Mouse (Mus musculus): ENCODE data around the gene Rnaseh2a.

Rnaseh2a gene

DNA sequence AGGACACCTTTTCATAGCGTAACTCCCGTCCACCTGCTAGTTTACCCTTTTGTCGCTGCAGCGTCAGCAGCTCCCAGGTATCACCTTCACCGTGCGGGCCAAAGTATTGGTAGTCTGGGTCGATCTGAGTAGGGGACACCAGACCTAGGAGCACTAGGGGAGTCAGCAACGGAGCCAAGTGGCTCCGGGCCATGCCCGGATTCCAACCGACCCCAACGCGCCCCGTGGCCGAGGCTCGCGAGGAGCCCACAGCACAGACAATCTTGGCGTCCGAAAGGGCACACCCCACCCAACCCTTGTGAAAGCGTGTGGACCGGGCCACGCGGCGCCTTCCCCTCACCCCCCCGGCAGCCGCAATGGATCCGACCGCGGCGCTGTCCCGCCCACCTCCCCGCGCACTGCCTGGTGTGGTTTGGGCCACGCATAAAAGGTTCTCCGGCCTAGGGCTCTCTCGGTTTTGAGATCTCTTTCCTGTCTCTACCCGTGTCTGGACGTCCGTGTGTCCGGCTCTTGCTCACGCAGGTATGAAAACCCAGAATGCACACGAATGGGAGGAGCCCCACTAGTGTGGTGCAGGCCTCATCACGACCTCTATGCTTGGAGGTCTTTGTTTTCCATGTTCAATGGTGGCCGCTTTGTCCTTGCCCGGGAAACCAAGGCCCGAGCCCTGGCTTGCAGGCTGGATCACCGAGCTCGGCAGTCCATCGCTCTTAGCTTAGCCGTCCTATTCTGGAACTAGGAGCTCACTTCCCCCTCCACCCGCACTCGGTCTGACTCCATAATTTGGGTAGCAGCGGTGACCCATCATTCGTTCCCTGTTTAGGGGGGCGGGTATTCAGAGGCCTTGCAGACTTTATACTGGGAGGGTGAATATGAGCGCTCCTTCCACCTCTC is at the start of gene Rnaseh2a, which contains the start of the genes Gm49661 and Prdx2:
TSS of gene Rnaseh2a (minus strand) at position 527 of the 894 bp plus-strand sequence.
TSS of gene Gm49661 (minus strand) at position 193 of the 894 bp plus-strand sequence.
TSS of gene Prdx2 (plus strand) at position 347 of the 894 bp plus-strand sequence.
- peak in 1 of 2 experiments; percentile 78 for DNase-seq (ENCODE audit: low spot score in 2 of 2)

DNA sequence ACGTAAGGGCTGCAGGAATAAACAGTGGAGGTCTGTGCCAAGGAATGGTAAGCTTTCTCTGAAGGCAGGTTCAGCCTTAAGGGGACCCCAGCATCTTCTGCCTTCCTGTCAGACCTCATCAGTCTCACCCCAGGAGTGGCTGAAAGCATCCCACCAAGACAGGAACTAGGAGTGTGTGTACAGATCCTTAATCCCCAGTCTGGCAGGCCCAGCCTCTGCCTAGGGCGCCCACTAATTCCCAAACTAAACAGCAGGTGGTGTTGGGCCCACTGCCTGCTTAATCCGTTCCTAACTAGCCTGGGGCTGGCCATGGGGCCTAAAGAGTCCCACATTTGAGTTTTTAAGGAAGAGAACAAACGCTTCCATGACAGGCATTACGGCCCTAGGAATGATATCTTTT is 47.6 kb upstream of the Rnaseh2a start:
- no peak for DNase-seq (ENCODE audit: low spot score in 2 of 2)

DNA sequence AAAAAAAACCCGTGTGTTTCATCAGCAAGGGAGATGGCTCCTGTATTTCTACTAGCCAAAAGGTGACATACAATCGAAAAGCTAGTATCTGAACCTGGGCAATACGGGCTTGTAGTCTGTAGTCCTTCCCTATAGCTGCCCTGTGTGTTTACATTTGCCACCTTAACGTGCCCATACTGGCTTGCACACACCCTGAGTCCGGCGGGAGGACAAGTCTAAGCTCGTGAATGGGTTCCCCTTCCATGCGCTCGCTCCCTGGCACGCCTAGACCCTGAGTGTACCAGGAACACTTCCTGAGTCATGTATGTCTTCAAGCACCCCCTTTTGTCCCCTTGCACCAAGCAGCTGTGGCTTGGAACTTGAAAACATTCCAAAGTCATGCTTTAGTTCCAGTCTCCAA is 47.2 kb upstream of the Rnaseh2a start:
- DNase-seq (ENCODE audit: low spot score in 2 of 2): no peak

DNA sequence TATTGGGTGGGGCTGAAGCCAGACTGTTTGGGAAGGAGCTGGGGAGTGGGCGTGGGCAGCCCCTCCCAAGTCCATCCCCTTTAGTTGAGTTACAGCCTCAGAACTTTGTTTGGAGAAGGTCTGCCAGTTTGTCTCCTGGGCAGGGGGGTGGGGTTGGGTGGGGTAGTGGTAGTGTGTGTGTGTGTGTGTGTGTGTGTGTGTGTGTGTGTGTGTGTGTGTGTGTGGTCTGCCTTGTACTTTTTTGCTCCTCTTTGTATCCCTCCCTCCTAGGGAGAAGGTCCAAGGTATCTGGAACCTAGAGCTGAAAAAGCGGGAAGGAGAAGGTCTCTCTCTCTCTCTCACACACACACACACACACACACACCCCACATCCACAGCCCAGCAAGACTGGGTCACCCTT is 44.9 kb upstream of the Rnaseh2a start, which contains the start of gene Best2:
TSS of gene Best2 (minus strand) at position 101 of the 400 bp plus-strand sequence.
- DNase-seq (ENCODE audit: low spot score in 2 of 2): no peak

DNA sequence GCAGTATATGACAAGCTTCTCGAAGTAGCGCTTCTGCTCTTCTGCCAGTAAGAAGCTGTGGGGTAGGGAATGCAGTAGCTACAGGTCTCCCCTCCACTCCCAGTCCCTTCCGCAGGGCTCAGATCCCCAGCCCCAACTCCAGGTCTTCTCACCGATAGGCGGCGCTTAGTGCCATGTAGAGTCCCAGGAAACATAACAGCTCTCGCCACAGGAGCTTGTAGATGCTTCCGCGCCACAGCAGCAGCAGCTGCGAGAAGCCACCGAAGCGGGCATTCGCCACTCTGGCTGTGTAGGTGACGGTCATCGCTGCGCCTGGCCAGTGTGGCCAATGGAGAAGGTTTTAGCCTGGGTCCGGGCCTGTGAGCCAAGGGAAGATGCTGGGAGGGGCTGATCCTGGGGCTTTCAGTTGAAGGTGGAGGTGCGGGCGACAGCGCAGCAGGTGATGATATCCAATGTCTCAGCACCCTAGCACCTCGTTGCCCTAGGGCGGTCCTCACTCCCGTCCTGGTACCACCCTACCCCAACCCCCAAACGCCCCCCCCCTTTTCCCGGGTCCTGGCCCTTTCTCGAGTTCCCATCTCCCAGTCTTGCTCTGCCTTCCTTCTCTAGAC is 43.8 kb upstream of the Rnaseh2a start:
- DNase-seq (ENCODE audit: low spot score in 2 of 2): peak; percentile 62 to 66

DNA sequence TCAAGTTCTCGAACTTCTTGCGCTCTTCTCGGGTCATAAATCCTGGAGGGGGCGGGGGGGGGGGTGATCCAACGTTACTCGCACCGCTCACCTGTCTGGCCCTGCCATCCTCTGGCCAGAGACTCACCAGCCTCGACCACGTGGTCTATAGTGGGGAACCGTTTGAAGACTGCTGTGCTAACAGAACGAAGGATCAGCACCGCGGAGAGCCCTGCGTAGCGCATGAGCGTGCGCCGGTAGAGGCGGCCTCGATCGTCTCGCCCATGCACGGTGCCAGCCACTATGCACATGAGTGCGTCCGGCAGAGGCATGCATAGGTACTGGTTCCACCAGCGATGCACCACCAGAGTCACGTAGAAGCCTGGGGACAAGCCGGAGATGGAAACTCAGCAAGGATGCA is 41.7 kb upstream of the Rnaseh2a start:
- DNase-seq (ENCODE audit: low spot score in 2 of 2): no peak

DNA sequence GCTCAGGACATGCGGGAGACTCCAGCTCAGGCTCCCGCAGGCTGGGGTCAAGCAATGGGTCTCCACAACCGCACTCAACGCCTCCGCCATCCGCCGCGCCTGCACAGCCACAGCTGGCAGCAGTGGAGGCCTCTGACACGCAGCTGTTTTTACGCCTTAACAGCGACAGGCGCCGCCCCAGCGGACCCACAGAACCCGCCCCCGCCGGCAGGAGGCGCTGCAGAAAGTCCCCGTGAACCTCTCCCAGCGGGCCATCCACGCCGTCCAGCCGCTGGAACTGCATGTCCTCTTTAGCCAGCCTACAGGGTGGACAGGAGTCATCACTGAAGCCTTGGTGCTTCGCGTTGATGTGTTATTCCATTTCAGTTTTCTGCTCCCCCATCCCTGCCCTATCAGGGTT is 38.1 kb upstream of the Rnaseh2a start:
- no peak for DNase-seq (ENCODE audit: low spot score in 2 of 2)

DNA sequence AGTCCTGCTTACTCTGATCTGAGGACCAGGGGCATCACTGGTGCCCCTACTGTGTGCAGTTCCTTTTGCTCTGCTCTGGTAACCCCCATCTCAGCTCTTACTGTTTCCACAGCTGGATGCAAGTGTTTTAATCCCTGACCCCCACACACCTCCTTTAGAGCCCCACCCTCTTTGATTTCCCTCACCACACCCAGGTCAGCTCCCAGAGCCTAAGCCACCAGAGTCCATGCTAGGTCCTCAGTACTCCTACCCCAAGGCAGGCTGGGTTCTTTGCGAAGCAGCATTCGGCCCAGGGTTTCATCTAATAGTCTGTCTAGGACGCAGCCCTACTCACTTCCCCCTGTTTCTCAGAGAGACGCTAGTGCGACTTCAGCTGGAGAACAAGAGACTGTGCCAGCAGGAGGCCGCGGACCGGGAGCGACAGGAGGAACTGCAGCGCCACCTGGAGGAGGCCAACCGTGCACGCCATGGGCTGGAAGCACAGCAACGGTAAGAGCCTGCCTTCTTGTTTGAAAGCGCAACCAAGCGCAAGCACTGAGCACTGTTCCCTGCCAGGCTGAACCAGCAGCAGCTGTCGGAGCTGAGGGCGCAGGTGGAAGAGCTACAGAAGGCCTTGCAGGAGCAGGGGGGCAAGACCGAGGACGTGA is 28.2 kb upstream of the Rnaseh2a start:
- peak; percentile 80 to 91 for DNase-seq (ENCODE audit: low spot score in 2 of 2)

DNA sequence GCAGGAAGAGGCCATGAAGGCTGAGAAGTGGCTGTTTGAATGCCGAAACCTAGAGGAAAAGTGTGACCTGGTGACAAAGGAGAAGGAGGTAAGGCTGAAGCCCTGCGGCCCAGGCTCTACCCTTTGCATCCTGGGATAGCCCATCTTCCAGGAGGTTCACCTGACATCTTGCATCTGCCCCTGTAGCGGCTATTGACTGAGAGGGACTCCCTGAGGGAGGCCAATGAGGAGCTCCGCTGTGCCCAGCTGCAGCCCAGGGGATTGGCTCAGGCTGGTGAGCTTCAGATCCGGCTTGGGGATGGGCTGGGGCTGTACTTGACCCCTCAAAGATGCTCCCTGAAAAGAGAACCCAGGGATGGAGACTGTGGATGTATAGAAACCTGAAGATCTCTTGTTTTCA is 27.4 kb upstream of the Rnaseh2a start:
- no peak for DNase-seq (ENCODE audit: low spot score in 2 of 2)

DNA sequence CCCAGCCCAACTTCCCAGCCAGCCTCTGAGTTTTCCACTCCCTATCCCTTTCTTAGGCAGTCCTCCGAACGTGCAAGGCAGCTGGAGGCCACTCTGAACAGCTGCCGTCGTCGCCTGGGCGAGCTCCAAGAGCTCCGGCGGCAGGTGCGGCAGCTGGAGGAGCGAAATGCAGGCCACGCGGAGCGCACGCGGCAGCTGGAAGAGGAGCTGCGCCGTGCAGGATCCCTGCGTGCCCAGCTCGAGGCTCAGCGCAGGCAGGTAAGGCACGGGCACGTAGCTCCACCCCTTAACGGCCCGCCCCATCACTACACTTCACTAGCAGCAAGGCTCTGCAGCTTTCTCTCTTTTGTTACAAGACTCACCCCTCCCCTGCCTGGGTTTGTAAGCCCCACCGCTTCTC is 26.1 kb upstream of the Rnaseh2a start:
- DNase-seq (ENCODE audit: low spot score in 2 of 2): no peak

DNA sequence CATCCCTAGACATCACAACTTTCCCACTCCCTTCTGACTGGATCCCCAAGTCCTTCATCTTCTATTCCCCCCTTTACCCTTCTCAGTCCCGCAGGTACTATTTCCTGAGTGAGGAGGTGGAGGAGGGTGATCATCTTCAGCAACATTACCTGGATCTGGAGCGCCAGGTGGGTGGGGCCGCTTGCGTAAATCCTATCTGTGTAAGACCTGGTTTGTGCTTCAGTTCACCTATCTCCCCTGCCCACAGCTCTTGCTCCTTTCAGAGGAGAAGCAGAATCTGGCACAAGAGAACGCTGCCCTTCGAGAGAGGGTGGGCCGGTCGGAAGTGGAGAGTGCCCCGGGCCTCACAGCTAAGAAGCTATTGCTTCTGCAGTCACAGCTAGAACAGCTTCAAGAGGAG is 24.8 kb upstream of the Rnaseh2a start:
- no peak for DNase-seq (ENCODE audit: low spot score in 2 of 2)

DNA sequence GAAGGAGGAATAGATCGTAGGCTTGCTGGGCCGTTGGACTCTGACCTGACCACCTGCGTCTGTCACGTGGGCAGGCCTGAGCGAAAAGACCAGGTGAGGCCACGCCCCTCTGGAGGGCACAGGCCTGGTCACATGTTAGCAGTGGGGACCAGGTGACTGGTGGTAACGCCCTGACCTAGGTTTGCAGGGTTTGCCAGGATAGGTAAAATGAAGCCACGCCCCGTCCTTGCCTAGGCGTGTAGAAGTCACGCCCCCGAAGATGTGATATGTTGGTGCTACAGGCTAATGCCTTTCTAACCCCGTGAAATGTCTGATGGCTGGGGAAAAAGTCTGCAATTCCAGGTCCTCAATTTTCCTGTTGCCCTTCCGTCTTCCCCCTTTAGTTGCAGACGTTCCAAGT is 21.3 kb upstream of the Rnaseh2a start:
- no peak for DNase-seq (ENCODE audit: low spot score in 2 of 2)

DNA sequence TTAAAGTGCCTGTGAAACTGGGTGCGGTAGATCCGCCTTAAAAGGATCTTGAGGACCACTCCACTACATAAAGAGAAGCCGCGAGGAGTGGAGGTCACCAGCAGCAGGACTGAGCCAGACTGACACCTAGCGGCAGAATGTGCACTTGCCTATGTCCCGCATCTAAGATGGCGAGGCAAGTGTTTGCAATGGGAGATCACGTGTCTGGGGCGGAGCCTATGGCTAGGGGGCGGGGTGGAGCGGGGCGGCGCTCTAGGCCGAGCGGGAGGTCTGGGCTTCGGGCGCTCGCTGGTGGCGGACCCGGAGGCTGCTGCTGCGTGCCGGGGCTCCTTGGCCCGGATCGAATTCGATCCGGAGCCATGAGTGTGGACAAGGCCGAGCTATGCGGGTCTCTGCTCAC is 20.8 kb upstream of the Rnaseh2a start, which contains the start of gene Hook2:
TSS of gene Hook2 (plus strand) at position 255 of the 400 bp plus-strand sequence.
- DNase-seq (ENCODE audit: low spot score in 2 of 2): peak; percentile 94 to 98

DNA sequence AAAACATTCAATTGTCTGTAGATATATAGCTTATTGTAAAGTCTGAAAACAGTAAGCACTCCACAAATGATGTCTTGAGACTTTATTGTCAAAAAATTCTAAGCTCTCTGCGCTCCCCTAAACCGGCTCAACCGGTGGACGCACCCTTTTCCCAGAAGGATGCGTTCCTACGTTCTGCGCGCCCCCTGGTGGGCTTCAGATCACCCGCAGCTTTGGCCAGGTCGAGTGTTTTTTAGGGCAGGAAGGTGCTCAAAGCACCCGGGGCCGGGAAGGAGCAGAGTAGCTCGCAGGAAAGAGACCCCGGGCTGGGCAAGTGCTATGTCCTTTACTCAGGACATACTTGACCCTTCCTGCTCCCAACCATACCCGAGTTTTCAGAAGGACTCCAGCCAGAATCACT is 20.2 kb upstream of the Rnaseh2a start:
- DNase-seq (ENCODE audit: low spot score in 2 of 2): peak; percentile 90 to 92

DNA sequence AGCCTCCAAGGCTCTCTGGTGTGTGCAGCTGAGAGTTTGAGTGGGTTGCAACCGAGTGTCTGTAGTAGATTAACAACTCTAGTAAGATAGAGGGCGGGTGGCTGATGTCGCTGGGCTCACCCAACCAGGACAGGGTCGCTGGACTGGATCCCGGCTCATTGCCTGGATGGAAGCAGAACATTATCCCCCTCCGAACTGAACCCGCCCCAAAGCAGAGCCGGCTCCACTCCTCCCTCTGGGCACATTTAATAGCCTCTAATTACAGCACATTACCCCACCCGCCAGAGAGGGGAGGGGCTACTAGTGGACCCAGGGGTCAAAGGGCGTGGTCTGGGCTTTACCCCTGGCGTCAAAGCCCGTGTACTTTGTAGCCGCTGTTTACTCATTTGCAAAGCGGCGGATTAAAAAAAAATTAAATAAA is 19.8 kb upstream of the Rnaseh2a start:
- DNase-seq (ENCODE audit: low spot score in 2 of 2): no peak

DNA sequence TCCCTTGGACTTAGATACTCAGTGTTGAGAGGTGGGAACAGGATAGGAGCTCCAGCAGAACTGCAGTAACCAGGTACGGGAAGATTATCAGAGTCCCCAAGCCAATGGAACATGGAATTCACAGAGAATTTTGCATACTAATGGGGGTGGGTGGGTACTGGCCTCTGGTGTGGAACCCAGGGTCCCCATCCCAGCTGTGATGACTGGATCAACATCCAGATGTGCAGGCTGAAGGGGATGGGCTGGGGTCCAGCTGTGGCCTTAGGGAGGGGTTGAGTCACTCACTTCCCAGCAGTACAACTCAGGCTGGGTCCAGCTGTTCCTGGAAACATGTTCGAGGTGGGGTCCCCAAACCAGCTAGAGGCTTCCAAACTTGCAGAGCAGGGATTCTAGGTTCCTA is 18.3 kb upstream of the Rnaseh2a start:
- no peak for DNase-seq (ENCODE audit: low spot score in 2 of 2)

DNA sequence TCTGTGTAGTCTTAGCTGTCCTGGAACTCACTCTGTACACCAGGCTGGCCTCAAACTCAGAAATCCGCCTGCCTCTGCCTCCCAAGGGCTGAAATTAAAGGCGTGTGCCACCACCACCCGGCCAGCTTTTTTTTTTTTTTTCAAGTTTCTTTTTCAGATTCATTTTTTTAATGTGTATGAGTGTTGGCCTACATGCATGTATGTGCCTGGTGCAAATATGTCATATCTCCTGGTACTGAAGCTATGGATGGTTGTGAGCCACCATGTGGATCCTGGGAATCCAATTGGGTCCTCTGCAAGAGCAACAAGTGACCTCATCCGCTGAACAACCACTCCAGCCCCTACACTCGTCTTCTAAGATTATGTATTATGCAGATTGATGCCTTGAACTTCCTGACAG is 17.8 kb upstream of the Rnaseh2a start:
- DNase-seq (ENCODE audit: low spot score in 2 of 2): no peak

DNA sequence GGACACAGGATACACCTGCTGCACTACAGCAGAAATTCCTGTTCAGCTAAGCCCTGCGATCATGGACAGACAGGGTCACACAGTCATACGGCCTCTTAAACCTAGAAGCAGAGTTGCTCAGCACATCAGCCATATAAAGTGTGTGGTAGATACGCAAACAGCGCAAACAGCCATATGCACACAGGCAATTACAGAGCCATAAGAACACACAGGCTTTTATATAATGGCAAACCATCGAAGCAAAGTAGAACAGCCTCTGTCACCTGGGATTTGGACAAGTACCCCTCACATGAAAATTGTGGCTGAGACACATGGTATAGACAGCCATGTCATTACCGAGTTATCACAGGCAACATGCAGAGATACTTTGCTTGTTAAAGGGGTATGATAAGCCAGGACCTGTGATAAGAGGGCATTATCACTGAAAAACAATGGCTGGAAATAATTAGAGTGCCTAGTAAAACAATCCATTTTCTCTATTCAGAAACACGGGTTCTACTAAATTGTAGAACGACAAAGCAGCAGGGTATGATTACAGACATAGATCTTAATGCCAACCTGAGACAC is 16.9 kb upstream of the Rnaseh2a start:
- no peak for DNase-seq (ENCODE audit: low spot score in 2 of 2)

DNA sequence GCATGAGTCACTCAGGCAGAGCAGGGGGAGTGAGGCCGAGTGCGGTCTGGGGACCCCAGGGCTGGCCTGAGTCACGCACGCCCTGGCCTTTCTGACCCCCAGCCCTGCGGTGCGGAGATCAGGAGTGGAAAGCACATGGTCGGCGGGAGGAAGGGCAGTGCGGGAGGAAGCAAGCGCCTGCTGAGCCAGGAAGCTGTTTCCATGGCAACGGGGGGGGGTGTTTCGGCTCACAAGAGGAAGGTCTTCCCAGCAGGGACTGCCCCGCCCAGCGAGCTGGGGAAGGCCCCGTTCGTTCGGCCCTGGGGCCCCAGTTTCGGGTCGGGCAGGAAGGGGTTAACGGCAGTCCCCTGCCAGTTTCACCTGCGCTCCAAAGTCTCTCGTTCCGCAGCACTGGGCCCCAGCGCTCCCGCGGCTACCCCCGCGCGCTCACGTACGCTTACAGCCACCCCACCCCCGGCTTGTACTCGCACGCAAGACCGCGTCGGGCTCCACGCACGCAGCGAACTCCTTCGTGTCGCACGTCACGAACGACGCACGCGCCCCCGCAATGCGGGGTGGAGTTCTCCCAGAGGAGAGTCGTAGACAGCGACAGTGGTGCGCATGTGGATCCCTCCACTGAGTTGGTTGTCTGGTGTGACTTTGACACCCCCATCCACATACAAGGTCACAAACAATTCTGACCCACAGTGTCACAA is 16.3 kb upstream of the Rnaseh2a start:
- peak; percentile 66 to 81 for DNase-seq (ENCODE audit: low spot score in 2 of 2)

DNA sequence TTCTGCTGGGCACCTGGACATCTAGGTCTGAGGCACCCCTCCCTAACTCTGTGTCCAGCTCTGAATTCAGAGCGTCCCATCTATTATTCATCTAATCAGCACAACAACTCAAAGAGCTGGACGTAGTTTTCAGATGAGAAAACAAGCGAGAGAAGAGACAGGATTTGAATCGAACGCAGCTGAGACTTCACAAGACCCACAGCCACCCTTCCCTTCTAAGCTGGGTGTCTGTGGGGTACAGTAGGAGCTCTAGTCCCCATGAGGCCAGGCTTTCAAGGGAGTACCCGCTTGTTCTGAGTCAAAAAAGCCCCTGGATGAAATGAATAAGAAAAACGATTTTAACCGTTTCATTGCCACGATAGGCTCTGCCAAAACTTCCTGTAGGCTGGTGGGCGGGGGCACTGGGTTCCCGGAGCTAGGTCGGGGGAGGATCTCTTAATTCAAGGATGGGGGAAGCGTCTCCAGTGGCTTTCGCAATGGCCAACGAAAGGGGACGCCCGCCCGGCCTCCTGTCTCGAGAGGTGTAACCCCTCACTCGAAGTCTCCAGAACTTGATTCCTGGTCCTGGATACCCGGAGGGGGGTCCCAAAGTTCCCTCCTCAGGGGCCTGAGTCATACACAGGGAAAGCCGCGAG is 15.6 kb upstream of the Rnaseh2a start:
- DNase-seq (ENCODE audit: low spot score in 2 of 2): no peak
